Mouse (Mus musculus) intestine, embryonic 16.5 days (tissue): ENCODE measurements around the gene Myg1. TPM values are rescaled to one million over a fixed set of nuclear protein-coding genes. Genes with fewer than 3 reads are reported as not detected.
A peak's percentile ranks its signal among the peaks of the same experiment; 100 is the strongest.

Source experiments
- ATAC-seq: fragments of 200-750 bp; cut with Nextera tagmentation; 2 replicates; pipeline ENCODE4 v1.8.0; 2017; ENCODE audit warnings: moderate TSS enrichment, moderate library complexity
- H3K27ac ChIP-seq: fragments of 300-500 bp; sonication (generic); 2 replicates; pipeline ENCODE4 v1.5.1; 2014; ENCODE audit warnings: mild to moderate bottlenecking, low read length
- H3K27me3 ChIP-seq: fragments of 300-500 bp; sonication (generic); replicated peaks from 2 replicates; pipeline ENCODE4 v1.6.1; 2014; ENCODE audit warnings: low read length, control low read depth, mixed read lengths; ENCODE audit not compliant: control insufficient read depth, insufficient read depth
- H3K36me3 ChIP-seq: fragments of 300-500 bp; sonication (generic); 2 replicates; pipeline ENCODE4 v1.6.1; 2014; ENCODE audit warnings: low read length, control low read depth; ENCODE audit not compliant: control insufficient read depth, insufficient read depth
- H3K4me1 ChIP-seq: fragments of 300-500 bp; sonication (generic); 2 replicates; pipeline ENCODE4 v1.6.1; 2014; ENCODE audit warnings: low read length, control low read depth, mixed read lengths; ENCODE audit not compliant: control insufficient read depth, insufficient read depth
- H3K4me2 ChIP-seq: fragments of 300-500 bp; sonication (generic); 2 replicates; pipeline ENCODE4 v1.6.1; 2014; ENCODE audit warnings: low read depth, low read length, control low read depth
- H3K4me3 ChIP-seq: fragments of 300-500 bp; sonication (generic); 2 replicates; pipeline ENCODE4 v1.5.1; 2014; ENCODE audit warnings: mild to moderate bottlenecking, low read length
- H3K9ac ChIP-seq: fragments of 300-500 bp; sonication (generic); 2 replicates; pipeline ENCODE4 v1.6.1; 2014; ENCODE audit warnings: low read depth, low read length
- H3K9me3 ChIP-seq: fragments of 300-500 bp; sonication (generic); 2 replicates; pipeline ENCODE4 v1.6.1; 2016; ENCODE audit warnings: low read length, control low read depth; ENCODE audit not compliant: control insufficient read depth
- WGBS: fragments of 180-500 bp; shearing (Covaris S2); extraction: QIAGEN DNeasy Blood & Tissue Kit; methylation state at CpG from one replicate; pipeline ENCODE4 v1.1.7; 2014; 5-methylcytosine and 5-hydroxymethylcytosine counted together
- polyA plus RNA-seq: library from polyadenylated mRNA; unstranded; fragments of >200 nt; fragmentation: Nextera tagmentation; extraction: Ambion mirVana; gene quantifications from 2 replicates; pipeline ENCODE4 v1.2.1, GENCODE M21; 2015

The Myg1 gene
- polyA plus RNA-seq, 1 experiment from 2014 or later: 80.9 TPM

- Histone ChIP-seq H3K9me3 (no peaks in the 10 kb centered on the region), H3K9ac (no peak overlapping the region), H3K4me1 (peaks cover 22% of the 10 kb centered on the region), H3K36me3 (no peaks in the 10 kb centered on the region), H3K27ac (no peak overlapping the region), H3K4me2 (peak overlapping the region; percentile 16; the same call in 1 of the 2 replicates), H3K4me3 (no peak overlapping the region), H3K27me3 (peaks cover 9% of the 10 kb centered on the region)
- ATAC-seq: no peak
- 21% methylated on average over 13 of the region's 13 CpGs for WGBS
Observed at GRCm38 (mm10) chr15:102369972-102370371, 38.5 kb downstream of the Myg1 start.

DNA sequence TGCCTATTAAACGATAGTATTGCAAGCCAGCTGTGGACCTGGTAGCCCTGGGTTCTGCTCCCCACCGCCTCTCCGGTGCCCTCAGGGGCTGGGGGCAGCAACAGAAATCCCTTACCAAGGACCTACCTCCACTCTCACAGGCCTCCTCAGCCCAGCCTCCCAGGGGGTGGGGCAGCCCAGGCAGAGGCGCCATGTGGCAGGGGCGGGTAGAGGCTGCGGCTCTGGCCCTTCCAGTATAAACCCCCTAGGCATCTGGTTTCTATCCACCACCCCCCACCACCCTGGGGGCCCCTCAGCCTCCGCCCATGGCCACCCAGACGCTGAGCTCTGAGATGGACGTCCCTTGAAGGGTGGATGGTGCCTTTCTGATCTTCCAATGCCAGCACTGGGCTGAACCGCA, 39.2 kb downstream of the Myg1 start:
- Histone ChIP-seq H3K27ac (no peak overlapping the region), H3K36me3 (no peaks in the 10 kb centered on the region), H3K27me3 (peaks cover 8% of the 10 kb centered on the region), H3K4me1 (peaks cover 22% of the 10 kb centered on the region), H3K4me3 (0 out of 2 replicates have a peak overlapping the region, but pooled peaks have one; percentile 5), H3K9me3 (no peaks in the 10 kb centered on the region), H3K4me2 (peak overlapping the region; percentile 38), H3K9ac (peak overlapping the region; percentile 41; the same call in 1 of the 2 replicates)
- ATAC-seq: peak; percentile 69; the same call in 1 of the 2 replicates
- WGBS: 13% methylated on average over 10 of the region's 10 CpGs

GRCm38 (mm10) chr15:102376453-102377162, 45.1 kb downstream of the Myg1 start:
- Histone ChIP-seq H3K4me1 (peaks cover 15% of the 10 kb centered on the region), H3K4me2 (peak overlapping the region; percentile 97), H3K36me3 (no peaks in the 10 kb centered on the region), H3K27ac (peak overlapping the region; percentile 70), H3K27me3 (no peaks in the 10 kb centered on the region), H3K9ac (peak overlapping the region; percentile 79), H3K4me3 (peak overlapping the region; percentile 72), H3K9me3 (no peaks in the 10 kb centered on the region)
- WGBS: under 1% methylated on average over 43 of the region's 43 CpGs
- peak; percentile 89 for ATAC-seq

- H3K4me2 ChIP-seq: peak overlapping the region; percentile 97
- H3K9me3 ChIP-seq: no peaks in the 10 kb centered on the region
- peak overlapping the region; percentile 70 for H3K27ac ChIP-seq
- H3K36me3 ChIP-seq: no peaks in the 10 kb centered on the region
- H3K9ac ChIP-seq: peak overlapping the region; percentile 79
- H3K4me3 ChIP-seq: peak overlapping the region; percentile 72
- ATAC-seq: peak; percentile 82
- peaks cover 19% of the 10 kb centered on the region for H3K4me1 ChIP-seq
- WGBS: 0% methylated on average over 7 of the region's 7 CpGs
- H3K27me3 ChIP-seq: no peaks in the 10 kb centered on the region
Observed at GRCm38 (mm10) chr15:102377163-102377543, 45.6 kb downstream of the Myg1 start.

GRCm38 (mm10) chr15:102377810-102378262, 46.3 kb downstream of the Myg1 start:
- H3K9ac ChIP-seq: peak overlapping the region; percentile 48; the same call in 1 of the 2 replicates
- peaks cover 19% of the 10 kb centered on the region for H3K4me1 ChIP-seq
- H3K4me3 ChIP-seq: no peak overlapping the region
- 11% methylated on average over 10 of the region's 10 CpGs for WGBS
- ATAC-seq: no peak
- peak overlapping the region; percentile 97 for H3K4me2 ChIP-seq
- no peaks in the 10 kb centered on the region for H3K27me3 ChIP-seq
- H3K27ac ChIP-seq: peak overlapping the region; percentile 37; the same call in 1 of the 2 replicates
- H3K36me3 ChIP-seq: no peaks in the 10 kb centered on the region
- no peaks in the 10 kb centered on the region for H3K9me3 ChIP-seq

DNA sequence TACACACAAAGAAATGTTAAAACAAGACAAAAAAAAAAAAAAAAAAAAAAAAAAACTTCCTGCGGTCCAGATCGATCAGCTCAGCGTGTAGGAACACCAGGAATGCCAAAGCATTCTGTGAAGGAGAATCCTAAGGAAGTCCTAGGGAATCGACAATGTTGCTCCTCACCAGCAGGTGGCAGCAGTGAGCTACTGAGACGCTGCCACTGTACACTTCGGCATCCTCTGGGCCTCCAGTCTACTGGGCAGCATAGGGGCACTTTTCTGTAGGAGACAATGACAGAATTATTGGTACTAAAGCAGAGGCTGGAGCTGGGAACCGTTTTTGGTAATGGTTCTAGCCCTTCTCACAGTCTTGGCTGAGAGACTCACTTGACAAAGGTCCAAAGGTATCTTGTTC, 50.1 kb downstream of the Myg1 start:
- Histone ChIP-seq H3K36me3 (no peaks in the 10 kb centered on the region), H3K9me3 (no peaks in the 10 kb centered on the region), H3K4me3 (no peak overlapping the region), H3K4me2 (0 out of 2 replicates have a peak overlapping the region, but pooled peaks have one; percentile 0), H3K9ac (0 out of 2 replicates have a peak overlapping the region, but pooled peaks have one; percentile 6), H3K27me3 (no peaks in the 10 kb centered on the region), H3K27ac (peak overlapping the region; percentile 37), H3K4me1 (peaks cover 14% of the 10 kb centered on the region)
- ATAC-seq: peak; percentile 77
- WGBS: 2% methylated on average over 7 of the region's 7 CpGs

DNA sequence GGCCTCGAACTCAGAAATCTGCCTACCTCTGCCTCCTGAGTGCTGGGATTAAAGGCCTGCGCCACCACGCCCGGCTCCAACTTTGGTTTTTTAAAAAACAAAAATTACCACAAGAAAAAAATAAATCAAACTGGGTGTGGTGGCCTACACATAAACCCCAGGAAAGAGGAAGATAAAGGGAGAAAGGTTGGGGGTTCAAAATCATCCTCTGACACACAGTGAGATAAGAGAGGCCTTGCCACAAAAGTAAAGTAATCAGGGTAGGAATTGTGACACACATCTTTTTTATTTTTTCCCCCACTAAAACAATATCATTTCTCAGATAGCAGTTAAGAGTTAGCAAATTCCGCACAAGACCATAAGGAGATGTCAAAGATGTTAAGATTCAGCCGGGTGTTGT, 52.2 kb downstream of the Myg1 start:
- no peak overlapping the region for H3K4me3 ChIP-seq
- WGBS: 83% methylated on average over 6 of the region's 6 CpGs
- ATAC-seq: no peak

DNA sequence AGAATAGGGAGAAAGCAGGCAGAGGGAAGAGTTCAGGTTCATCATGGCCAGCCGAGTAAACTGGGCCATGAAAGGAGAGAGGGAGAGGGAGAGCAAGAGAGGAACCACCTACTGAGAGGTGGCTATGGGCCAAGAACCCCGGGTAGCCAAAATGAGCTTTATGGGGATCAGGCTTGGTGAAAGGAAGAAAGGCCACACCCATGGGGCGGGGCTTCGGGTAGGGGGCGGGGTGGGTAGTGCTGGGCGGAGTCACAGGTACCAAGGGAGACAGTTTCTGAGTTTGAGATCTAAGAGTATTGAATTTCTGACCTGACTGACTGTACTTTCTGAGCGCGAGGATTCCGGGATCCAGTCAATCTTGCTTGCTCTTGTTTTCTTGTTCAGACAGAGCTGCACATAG, 55.1 kb downstream of the Myg1 start:
- Histone ChIP-seq H3K4me3 (no peak overlapping the region), H3K9me3 (no peaks in the 10 kb centered on the region), H3K4me2 (no peak overlapping the region), H3K27me3 (no peaks in the 10 kb centered on the region), H3K9ac (no peak overlapping the region), H3K36me3 (no peaks in the 10 kb centered on the region), H3K4me1 (peaks cover 4% of the 10 kb centered on the region; the same call in 1 of the 2 replicates), H3K27ac (no peak overlapping the region)
- WGBS: 50% methylated on average over 9 of the region's 9 CpGs
- ATAC-seq: no peak

More for the DNA sequence above, 52.2 kb downstream of the Myg1 start:
- peaks cover 4% of the 10 kb centered on the region; the same call in 1 of the 2 replicates for H3K4me1 ChIP-seq
- no peak overlapping the region for H3K9ac ChIP-seq
- H3K9me3 ChIP-seq: no peaks in the 10 kb centered on the region
- no peak overlapping the region for H3K27ac ChIP-seq
- H3K4me2 ChIP-seq: no peak overlapping the region
- H3K27me3 ChIP-seq: no peaks in the 10 kb centered on the region
- H3K36me3 ChIP-seq: no peaks in the 10 kb centered on the region
